Mouse (Mus musculus): ENCODE data around the gene Lamc2.

The Lamc2 gene

GRCm38 (mm10) chr1:153185828-153186803, at the start of gene Lamc2:
Gene Lamc2 (minus strand): TSS chr1:153186447.
- in situ Hi-C loops (cut with MboI; ENCODE audit: unreplicated experiment in 2 of 2), result no loop called here

DNA sequence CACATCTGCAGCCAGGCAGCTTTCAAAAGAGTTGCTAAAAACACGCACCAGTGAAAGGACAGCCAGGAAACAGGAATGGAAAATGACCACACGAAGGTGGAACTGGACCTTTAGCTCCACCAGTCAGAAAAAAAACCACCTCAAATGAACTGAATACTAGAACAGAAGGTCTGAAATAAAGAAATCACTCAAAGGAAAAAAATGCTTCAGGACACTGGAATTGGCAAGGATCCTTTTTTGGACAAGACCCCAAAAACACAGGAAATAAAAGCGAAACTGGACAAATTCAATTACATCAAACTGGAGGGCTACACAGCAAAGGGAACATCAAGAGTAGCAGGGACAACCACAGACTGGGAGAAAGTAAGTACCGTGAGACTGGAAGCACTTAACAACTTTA, 49.3 kb upstream of the Lamc2 start:
- in situ Hi-C loops (cut with MboI; ENCODE audit: unreplicated experiment in 2 of 2), result loop anchor here (10.0 to 25.0 kb wide), 2 partner anchors 219 to 448 kb away; no protein-coding TSS in a partner anchor

DNA sequence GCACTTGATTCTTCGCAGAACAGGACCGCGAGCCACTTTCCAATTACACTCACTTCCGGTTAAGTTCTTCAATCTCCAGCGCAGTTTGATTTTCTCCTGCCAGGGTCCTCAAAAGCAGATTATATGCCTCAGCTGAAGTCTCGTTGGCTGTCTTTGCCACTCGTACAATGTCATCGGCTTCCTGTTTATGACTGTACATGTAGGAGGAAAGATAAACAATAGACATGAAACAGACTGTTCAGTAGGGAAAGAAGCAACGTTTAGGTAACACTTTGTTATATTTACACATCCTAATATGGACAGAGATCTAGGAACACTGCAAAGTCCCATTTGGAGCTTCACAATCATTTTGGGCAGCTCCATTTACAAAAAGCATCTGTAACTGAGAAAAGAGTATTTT, 45.4 kb upstream of the Lamc2 start:
- in situ Hi-C loops (cut with MboI; ENCODE audit: unreplicated experiment in 2 of 2), result loop anchor here (10.0 to 25.0 kb wide), 2 partner anchors 223 to 444 kb away; no protein-coding TSS in a partner anchor

GRCm38 (mm10) chr1:153227916-153228315, 41.7 kb upstream of the Lamc2 start:
- in situ Hi-C loops (cut with MboI; ENCODE audit: unreplicated experiment in 2 of 2), result loop anchor here in 1 of 2 experiments (25.0 kb wide), 1 partner anchor 441 kb away; no protein-coding TSS in a partner anchor

GRCm38 (mm10) chr1:153227096-153227495, 40.8 kb upstream of the Lamc2 start:
- in situ Hi-C loops (cut with MboI; ENCODE audit: unreplicated experiment in 2 of 2), result loop anchor here in 1 of 2 experiments (25.0 kb wide), 1 partner anchor 440 kb away; no protein-coding TSS in a partner anchor

- in situ Hi-C loops (cut with MboI; ENCODE audit: unreplicated experiment in 2 of 2), result loop anchor here in 1 of 2 experiments (25.0 kb wide), 1 partner anchor 439 kb away; no protein-coding TSS in a partner anchor
These were observed 39.8 kb upstream of the Lamc2 start for GRCm38 (mm10) chr1:153225786-153226725.

GRCm38 (mm10) chr1:153224331-153224730, 38.1 kb upstream of the Lamc2 start:
- in situ Hi-C loops (cut with MboI; ENCODE audit: unreplicated experiment in 2 of 2), result loop anchor here in 1 of 2 experiments (25.0 kb wide), 1 partner anchor 112 kb away; no protein-coding TSS in a partner anchor

DNA sequence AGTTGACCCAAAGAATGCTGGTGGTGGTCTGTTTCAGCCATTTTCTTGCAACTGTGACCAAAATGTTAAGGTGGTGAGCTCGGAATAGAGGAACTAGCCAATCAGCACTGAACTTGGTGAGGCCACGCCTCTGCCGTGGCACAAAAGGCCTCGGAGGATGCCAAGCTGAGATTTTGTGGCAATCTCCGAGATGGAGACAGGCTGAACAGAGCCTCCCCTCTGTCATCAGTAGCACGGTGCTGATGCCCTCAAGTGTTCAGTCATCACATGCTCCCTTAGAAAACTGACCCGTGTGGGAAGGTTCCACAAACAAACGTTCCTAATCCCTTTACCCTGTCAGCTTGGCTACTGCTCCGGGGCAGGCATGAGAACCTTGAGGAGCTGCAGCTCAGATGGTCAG, 33.1 kb upstream of the Lamc2 start:
- in situ Hi-C loops (cut with MboI; ENCODE audit: unreplicated experiment in 2 of 2), result loop anchor here in 1 of 2 experiments (25.0 kb wide), 1 partner anchor 107 kb away; no protein-coding TSS in a partner anchor

- in situ Hi-C loops (cut with MboI; ENCODE audit: unreplicated experiment in 2 of 2), result loop anchor here in 1 of 2 experiments (25.0 kb wide), 1 partner anchor 104 kb away; no protein-coding TSS in a partner anchor
These were observed 30.3 kb upstream of the Lamc2 start for GRCm38 (mm10) chr1:153216516-153216915.

DNA sequence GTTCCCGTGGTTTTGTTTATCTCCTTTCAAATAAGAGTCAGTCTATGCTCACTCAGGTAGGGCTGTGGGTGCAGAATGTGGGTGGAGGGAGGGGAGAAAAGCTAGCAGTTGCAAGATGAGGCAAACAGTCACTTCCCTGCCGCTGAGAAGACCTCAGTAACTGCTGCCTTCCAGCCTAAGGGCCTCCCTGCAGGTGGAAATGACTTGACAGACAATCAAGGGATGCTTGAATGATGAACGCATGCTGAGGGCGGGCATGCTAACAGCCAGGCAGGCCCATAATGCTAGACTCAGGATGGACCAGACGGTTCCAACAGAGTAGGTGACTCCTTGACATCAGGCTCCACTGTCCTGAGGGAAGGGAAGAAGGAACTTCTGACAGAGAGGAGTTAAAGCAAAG, 29.4 kb upstream of the Lamc2 start:
- in situ Hi-C loops (cut with MboI; ENCODE audit: unreplicated experiment in 2 of 2), result loop anchor here in 1 of 2 experiments (25.0 kb wide), 1 partner anchor 103 kb away; no protein-coding TSS in a partner anchor

DNA sequence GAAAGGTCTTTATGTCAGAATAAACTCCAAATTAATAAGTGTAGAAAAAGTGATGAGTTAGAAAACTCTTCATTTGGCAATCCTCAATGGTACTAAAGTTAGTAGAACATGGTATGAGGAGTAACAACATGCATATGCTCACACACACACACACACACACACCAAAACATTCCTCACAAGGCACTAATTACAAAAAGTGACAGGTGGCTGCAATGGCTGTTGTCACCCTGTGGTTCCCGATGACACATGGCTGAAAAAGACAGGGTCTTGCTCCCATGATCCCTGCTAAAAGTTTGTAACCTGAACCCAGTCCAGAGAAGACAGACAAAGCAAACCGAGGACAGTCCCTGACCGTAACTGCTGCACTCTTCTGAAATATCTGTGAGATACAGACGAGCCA, 24.7 kb upstream of the Lamc2 start:
- in situ Hi-C loops (cut with MboI; ENCODE audit: unreplicated experiment in 2 of 2), result loop anchor here in 1 of 2 experiments (25.0 kb wide), 1 partner anchor 99 kb away; no protein-coding TSS in a partner anchor

- in situ Hi-C loops (cut with MboI; ENCODE audit: unreplicated experiment in 2 of 2), result loop anchor here in 1 of 2 experiments (25.0 kb wide), 1 partner anchor 98 kb away; no protein-coding TSS in a partner anchor
These were observed 24.0 kb upstream of the Lamc2 start for GRCm38 (mm10) chr1:153210198-153210597.

GRCm38 (mm10) chr1:153202195-153202594, 15.9 kb upstream of the Lamc2 start:
- in situ Hi-C loops (cut with MboI; ENCODE audit: unreplicated experiment in 2 of 2), result loop anchor here in 1 of 2 experiments (25.0 kb wide), 1 partner anchor 90 kb away; no protein-coding TSS in a partner anchor

- in situ Hi-C loops (cut with MboI; ENCODE audit: unreplicated experiment in 2 of 2), result loop anchor here in 1 of 2 experiments (25.0 kb wide), 1 partner anchor 89 kb away; no protein-coding TSS in a partner anchor
These were observed 15.2 kb upstream of the Lamc2 start for GRCm38 (mm10) chr1:153201448-153201847.

DNA sequence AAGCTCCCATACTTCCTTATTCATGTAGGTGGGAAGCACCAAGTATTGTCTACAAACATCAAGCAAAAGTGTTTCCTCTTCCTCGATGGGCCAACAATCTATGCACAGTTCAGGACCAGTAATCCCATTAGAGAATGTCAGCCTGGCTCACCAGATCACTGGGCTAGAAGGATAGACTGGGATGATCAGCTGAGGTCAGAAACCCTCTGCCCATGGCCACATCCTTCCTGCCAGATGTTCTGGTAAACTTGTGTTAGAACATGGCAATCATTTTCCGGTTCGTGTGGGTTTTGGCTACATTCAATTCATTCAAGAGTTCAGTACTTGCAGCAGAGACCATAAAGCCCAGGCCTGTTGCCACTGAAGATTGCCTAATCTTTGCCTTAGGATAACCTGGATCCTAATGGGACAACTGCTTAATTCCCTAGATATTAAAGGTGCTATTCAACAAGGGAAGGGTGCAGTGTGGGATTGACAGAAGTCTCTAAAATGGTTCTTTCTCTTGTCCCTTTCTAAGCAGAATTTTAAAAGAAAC, 11.1 kb upstream of the Lamc2 start:
- in situ Hi-C loops (cut with MboI; ENCODE audit: unreplicated experiment in 2 of 2), result no loop called here

DNA sequence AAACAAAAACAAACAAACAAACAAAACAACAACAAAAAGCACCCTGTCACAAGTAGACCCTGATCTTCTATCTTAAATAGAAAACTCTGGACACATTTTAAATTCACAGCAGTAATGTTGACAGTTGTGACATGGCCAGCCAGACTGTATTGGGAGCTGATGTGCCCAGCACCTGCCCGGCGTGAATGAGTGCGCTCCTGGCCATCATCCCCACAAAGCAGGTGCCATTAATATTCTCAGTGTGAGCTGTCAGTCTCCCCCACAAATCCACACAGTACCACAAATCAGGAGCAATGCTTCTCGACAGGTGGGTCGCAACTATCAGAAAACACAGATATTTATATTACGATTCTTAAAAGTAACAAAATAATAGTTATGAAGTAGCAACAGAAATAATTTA, 6.7 kb upstream of the Lamc2 start:
- in situ Hi-C loops (cut with MboI; ENCODE audit: unreplicated experiment in 2 of 2), result no loop called here

DNA sequence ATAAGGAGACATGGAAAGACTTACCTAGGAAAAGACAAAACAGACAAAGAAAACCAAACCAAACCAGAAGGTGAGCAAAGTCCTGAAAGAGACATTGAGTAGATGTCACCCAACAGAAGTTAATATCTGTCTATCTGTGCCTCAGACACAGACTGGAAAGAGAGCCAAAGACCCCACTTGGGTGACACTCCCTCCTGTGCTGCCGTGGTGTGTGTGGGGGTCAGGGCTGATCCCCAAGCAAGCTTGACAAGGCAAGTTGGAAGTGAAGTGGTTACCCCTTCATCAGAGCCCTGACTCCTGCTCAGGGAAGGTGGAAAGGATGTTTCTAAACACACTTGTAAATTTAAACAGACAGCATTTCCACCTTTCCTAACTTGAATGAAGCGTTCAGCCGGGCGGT, 6.1 kb upstream of the Lamc2 start:
- in situ Hi-C loops (cut with MboI; ENCODE audit: unreplicated experiment in 2 of 2), result no loop called here

- in situ Hi-C loops (cut with MboI; ENCODE audit: unreplicated experiment in 2 of 2), result no loop called here
These were observed 5.7 kb upstream of the Lamc2 start for GRCm38 (mm10) chr1:153191943-153192329.

- in situ Hi-C loops (cut with MboI; ENCODE audit: unreplicated experiment in 2 of 2), result no loop called here
These were observed 5.1 kb upstream of the Lamc2 start for GRCm38 (mm10) chr1:153191237-153191942.
